Mouse (Mus musculus) left cerebral cortex, postnatal 36 days (tissue): ENCODE measurements around the gene Snca. TPM values are rescaled to one million over a fixed set of nuclear protein-coding genes. Genes with fewer than 3 reads are reported as not detected.
"Not testable (repeated sequence)": the region's sequence is repeated elsewhere in the genome, so short reads cannot be mapped to it uniquely, and the experiment has no call there.

Source experiments
- DNase-seq, 2 experiments: peaks; one replicate each; pipeline ENCODE4 v3.0.0; 2021 to 2022; ENCODE audit warnings: low spot score in 2 of 2, mixed read lengths in 1 of 2
- intact Hi-C: fragments of 180-260 bp; cut with DNase I; formaldehyde crosslinking; loops from one replicate; pipeline ENCODE4 v1.15.1; 2025
- total RNA-seq, 2 experiments: library from RNA; stranded (reverse); gene quantifications; 2 replicates each; pipeline ENCODE4 v1.2.3; 2021

Snca gene
- total RNA-seq, 2 experiments from 2014 or later: 362 to 381 TPM

DNA sequence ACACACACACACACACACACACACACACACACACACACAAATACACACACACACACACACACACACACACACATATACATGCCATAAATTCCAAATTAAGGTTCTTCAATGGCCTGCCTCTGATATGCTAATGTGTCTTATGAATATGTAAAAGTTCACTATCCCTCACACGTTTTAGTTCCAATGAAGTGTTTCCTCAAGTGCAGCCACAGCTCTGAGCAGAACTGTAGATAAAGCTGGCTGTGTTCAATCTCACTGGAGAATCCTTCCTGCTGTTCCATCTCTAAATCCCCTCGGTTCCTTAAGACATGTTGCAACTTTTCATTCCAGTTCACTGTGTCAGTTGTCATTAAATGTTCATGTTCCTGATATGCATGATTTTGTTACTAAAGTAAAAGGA, 98.5 kb downstream of the Snca start:
- DNase-seq: no peak
- intact Hi-C loops: no loop called here

DNA sequence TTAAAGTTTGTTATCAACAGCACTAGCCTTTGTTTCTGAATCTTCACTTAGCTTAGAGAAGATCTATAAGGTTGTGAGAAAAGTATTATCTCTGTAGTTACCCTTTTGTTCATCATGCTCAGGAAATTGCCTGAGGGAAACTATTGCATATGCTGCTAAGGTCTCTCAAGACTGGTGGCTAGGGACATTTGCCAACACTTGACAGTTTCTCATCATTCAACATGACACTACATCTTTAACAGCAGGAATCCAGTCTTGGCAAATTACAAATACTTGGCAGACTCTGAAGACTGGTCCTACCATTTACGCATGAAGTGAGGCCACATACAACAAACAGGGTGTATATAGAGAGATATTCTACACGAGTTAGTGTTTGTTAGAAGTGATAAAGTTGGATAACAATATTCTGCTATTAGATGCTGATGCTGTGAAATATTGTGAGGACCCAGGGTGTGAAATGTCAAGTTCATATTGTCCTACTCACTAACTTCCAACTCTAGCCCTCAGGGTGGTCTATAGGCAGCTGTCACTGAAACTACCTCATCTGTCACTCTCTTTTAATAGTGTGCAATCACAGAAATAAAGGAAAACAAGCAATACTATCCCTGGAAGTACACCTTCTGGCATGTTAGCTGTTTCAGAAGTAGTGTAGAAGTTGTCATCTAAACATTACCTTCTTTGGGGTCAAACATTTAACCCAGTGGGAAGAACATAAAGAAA, 105.4 kb downstream of the Snca start:
- intact Hi-C loops: no loop called here
- DNase-seq: no peak

DNA sequence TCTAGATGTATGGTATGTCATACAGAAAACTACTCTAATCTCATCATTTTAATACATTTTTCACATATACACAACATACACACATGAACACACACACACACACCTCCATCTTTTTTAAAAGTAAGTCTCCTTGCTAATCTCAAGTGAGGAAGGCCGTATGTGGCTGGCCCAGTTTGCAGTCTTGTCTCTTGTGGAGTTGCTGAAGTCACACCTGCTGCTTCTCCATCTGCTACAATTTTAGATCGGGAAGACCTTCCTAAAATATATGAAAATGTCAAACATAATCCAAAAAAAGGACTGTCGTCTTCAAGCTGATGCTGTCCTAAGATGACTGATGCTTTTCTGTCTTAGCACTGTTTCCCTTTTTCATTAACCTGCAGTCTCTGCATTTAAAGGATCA, 112.1 kb downstream of the Snca start:
- intact Hi-C loops: no loop called here
- DNase-seq: peak; percentile 13 to 17

- DNase-seq: no peak
- intact Hi-C loops: no loop called here
Observed at GRCm38 (mm10) chr6:60709997-60710471, 119.6 kb downstream of the Snca start.

GRCm38 (mm10) chr6:60698072-60698471, 131.6 kb downstream of the Snca start:
- no peak for DNase-seq
- intact Hi-C loops: no loop called here

- not testable (repeated sequence) for DNase-seq
Observed at GRCm38 (mm10) chr6:60687048-60687447, 142.6 kb downstream of the Snca start.

GRCm38 (mm10) chr6:60682233-60682632, 147.4 kb downstream of the Snca start:
- intact Hi-C loops: loop anchor here (2.0 to 5.0 kb wide), 3 partner anchors 199 to 270 kb away; no protein-coding TSS in a partner anchor
- no peak for DNase-seq

More at GRCm38 (mm10) chr6:60687048-60687447, 142.6 kb downstream of the Snca start:
- intact Hi-C loops: loop anchor here (5.0 kb wide), 1 partner anchor 140 kb away; the partner anchor contains the start of gene Snca

Other genes starting within 250 kb of the Snca start
- gene Mmrn1, start 95.1 kb upstream of the Snca start, total RNA-seq: under 1 TPM; 0.12 to 0.20 TPM